Mouse (Mus musculus) C2C12 (cell line): ENCODE results near the gene Grk2.

Experiments
- CEBPB ChIP-seq: IDR thresholded peaks from one replicate; pipeline ENCODE4 v1.6.1; 2011; ENCODE audit warnings: low read depth, mild to moderate bottlenecking, control low read depth, moderate library complexity
- CTCF ChIP-seq: IDR thresholded peaks from one replicate; pipeline ENCODE4 v1.5.1; 2011; ENCODE audit not compliant: control insufficient read depth, insufficient read depth, insufficient read length
- FOSL1 ChIP-seq: IDR thresholded peaks from one replicate; pipeline ENCODE4 v1.8.0; 2011; ENCODE audit warnings: mild to moderate bottlenecking, low read length; ENCODE audit not compliant: poor library complexity, insufficient read depth, severe bottlenecking
- MAX ChIP-seq: IDR thresholded peaks from one replicate; pipeline ENCODE4 v1.6.1; 2011; ENCODE audit warnings: mild to moderate bottlenecking, control low read depth
- MYOD1 ChIP-seq: IDR thresholded peaks from one replicate; pipeline ENCODE4 v1.6.1; 2011; ENCODE audit warnings: low read depth; ENCODE audit not compliant: control insufficient read depth, insufficient read length
- MYOG ChIP-seq: IDR thresholded peaks from one replicate; pipeline ENCODE4 v1.6.1; 2011; ENCODE audit not compliant: control insufficient read depth, insufficient read length; ENCODE audit errors: extremely low read depth
- USF1 ChIP-seq: IDR thresholded peaks from one replicate; pipeline ENCODE4 v1.6.1; 2011; ENCODE audit warnings: low read depth, mild to moderate bottlenecking, control low read depth, moderate library complexity

- TF ChIP-seq CTCF: no peak
- TF ChIP-seq MAX: no peak
- TF ChIP-seq USF1: no peak
- TF ChIP-seq CEBPB: no peak
- no peak for TF ChIP-seq MYOD1
- TF ChIP-seq MYOG: no peak
- no peak for TF ChIP-seq FOSL1
These were observed 35.0 kb downstream of the Grk2 start for GRCm38 (mm10) chr19:4270972-4271371.
